In the genomic region with DNA sequence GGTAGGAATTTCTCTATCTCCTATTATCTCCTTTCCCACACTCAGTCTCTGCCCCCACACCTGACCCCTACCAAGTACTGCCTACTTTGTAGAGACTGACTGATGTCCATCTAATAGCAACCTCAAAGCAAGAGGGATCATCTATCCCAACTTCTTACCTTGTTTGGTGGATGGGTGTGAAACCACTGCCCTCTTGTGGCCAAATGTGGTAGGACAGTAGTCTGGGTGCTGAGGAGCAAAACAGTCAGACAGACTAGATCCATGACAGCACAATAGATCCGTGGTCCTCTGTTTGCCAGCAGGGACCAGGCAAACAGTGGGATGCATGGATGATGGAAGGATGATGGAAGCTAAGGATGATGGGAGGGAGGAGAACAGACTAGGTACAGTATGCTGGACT, we compare ENCODE assay signal across 8 mouse cellular contexts. TPM values are rescaled to one million over a fixed set of nuclear protein-coding genes. Genes with fewer than 3 reads are reported as not detected.
A peak's percentile ranks its signal among the peaks of the same experiment; 100 is the strongest.
DNase-seq lines count a peak whose midpoint lies in the region; ATAC-seq and TF ChIP-seq lines count a peak whose summit lies in the region.

No protein-coding gene starts in this region.

- no peak for TF ChIP-seq POLR2A in small intestine, adult 2 months (IDR thresholded peaks at IDR 0.05; ENCODE audit: low read depth, low read length)

- WGBS in forebrain, embryonic 13.5 days: 5% methylated on average over 1 of the region's 1 CpGs
- 2% methylated on average over 1 of the region's 1 CpGs for WGBS in small intestine, adult 2 months

- no peaks in the 10 kb centered on the region for H3K27me3 ChIP-seq in forebrain, embryonic 13.5 days
- H3K27me3 ChIP-seq in small intestine, adult 2 months (ENCODE audit: control insufficient read depth, insufficient read depth, low read length): no peaks in the 10 kb centered on the region

- no peaks in the 10 kb centered on the region for H3K9me3 ChIP-seq in forebrain, embryonic 13.5 days (replicated peaks)

- no peak overlapping the region for H3K27ac ChIP-seq in forebrain, embryonic 13.5 days
- H3K27ac ChIP-seq in small intestine, adult 2 months (ENCODE audit: insufficient read depth, low read depth, low read length): no peak overlapping the region

- no peaks in the 10 kb centered on the region for H3K36me3 ChIP-seq in forebrain, embryonic 13.5 days (ENCODE audit: poor library complexity, severe bottlenecking)
- H3K36me3 ChIP-seq in small intestine, adult 2 months (ENCODE audit: control insufficient read depth, insufficient read depth, low read length): no peaks in the 10 kb centered on the region

- no peak overlapping the region for H3K9ac ChIP-seq in forebrain, embryonic 13.5 days

- 0 out of 2 replicates have a peak, but pooled peaks have one; percentile 33 for ATAC-seq in cerebellum, adult (ENCODE audit: insufficient number of reproducible peaks, low FRiP score, low TSS enrichment)
- peak; percentile 26 for ATAC-seq in CD4-positive, CD25-positive, alpha-beta regulatory T cell, adult 4 months
- ATAC-seq in forebrain, embryonic 13.5 days: peak; percentile 64

- H3K4me1 ChIP-seq in forebrain, embryonic 13.5 days: no peaks in the 10 kb centered on the region
- 0 out of 2 replicates have a peak, but pooled peaks cover 2% of the 10 kb centered on the region for H3K4me1 ChIP-seq in small intestine, adult 2 months (ENCODE audit: control insufficient read depth, insufficient read depth, insufficient read length, low read length)

- DNase-seq in cerebellum, adult 9-11 months: no peak
- peak; percentile 68 for DNase-seq in c-Kit-negative CD71-positive TER-119-positive erythroid progenitor cells, embryonic 14.5 days (ENCODE audit: low read depth, low spot score)
- DNase-seq in kidney, postnatal 36 days: peak; percentile 56 to 81
- DNase-seq in mesoderm, embryonic 11.5 days (ENCODE audit: low read depth, low spot score): peak; percentile 85

- H3K4me3 ChIP-seq in forebrain, embryonic 13.5 days: no peak overlapping the region
- no peak overlapping the region for H3K4me3 ChIP-seq in small intestine, adult 2 months (ENCODE audit: low read depth, low read length)

- peak; percentile 62; the same call in 1 of the 2 replicates for TF ChIP-seq CTCF in small intestine, adult 2 months (IDR thresholded peaks at IDR 0.05; ENCODE audit: extremely low read depth, insufficient read length, insufficient replicate concordance, low read depth, low read length)

- H3K4me2 ChIP-seq in forebrain, embryonic 13.5 days: no peak overlapping the region

RNA-seq across cellular contexts. Expression of gene Ptpn7, which starts 4.0 kb away (rescaled TPM):
- polyA plus RNA-seq in CD4-positive, CD25-positive, alpha-beta regulatory T cell, adult 4 months (2017; shearing (Covaris generic)): 100 to 1,000 TPM; 166 to 302 TPM
- polyA plus RNA-seq in forebrain, embryonic 13.5 days (2015; fragmentation: Nextera tagmentation; extraction: Ambion mirVana): 0.34 and 0.53 TPM in 2 replicates
- polyA plus RNA-seq in small intestine, adult 2 months (2012; rRNA removed): 3.9 and 5.4 TPM in 2 replicates

RNA-seq across cellular contexts. Expression of gene Arl8a, which starts 10.1 kb away (rescaled TPM):
- 10 to 100 TPM; 11.5 to 13.8 TPM for polyA plus RNA-seq in CD4-positive, CD25-positive, alpha-beta regulatory T cell, adult 4 months (2017; shearing (Covaris generic))
- polyA plus RNA-seq in forebrain, embryonic 13.5 days (2015; fragmentation: Nextera tagmentation; extraction: Ambion mirVana): 161 and 162 TPM in 2 replicates
- 31.0 and 82.9 TPM in 2 replicates for polyA plus RNA-seq in small intestine, adult 2 months (2012; rRNA removed)

RNA-seq across cellular contexts. Expression of gene Gpr37l1, which starts 31.0 kb away (rescaled TPM):
- polyA plus RNA-seq in CD4-positive, CD25-positive, alpha-beta regulatory T cell, adult 4 months (2017; shearing (Covaris generic)): not detected
- not detected in 2 replicates for polyA plus RNA-seq in forebrain, embryonic 13.5 days (2015; fragmentation: Nextera tagmentation; extraction: Ambion mirVana)
- 1.9 and 2.2 TPM in 2 replicates for polyA plus RNA-seq in small intestine, adult 2 months (2012; rRNA removed)

RNA-seq across cellular contexts. Expression of gene Lgr6, which starts 31.4 kb away (rescaled TPM):
- polyA plus RNA-seq in CD4-positive, CD25-positive, alpha-beta regulatory T cell, adult 4 months (2017; shearing (Covaris generic)): under 1 TPM in 1 of 2 experiments, not detected in 1; 0.08 TPM
- polyA plus RNA-seq in forebrain, embryonic 13.5 days (2015; fragmentation: Nextera tagmentation; extraction: Ambion mirVana): 0.15 and 0.30 TPM in 2 replicates
- 0.06 and 0.17 TPM in 2 replicates for polyA plus RNA-seq in small intestine, adult 2 months (2012; rRNA removed)

Comparison
In these comparisons a context has a peak if more than half of its experiments do, and no peak if none do; other contexts are left out.
1. RNA of gene Ptpn7, which starts 4.0 kb away (polyA plus RNA-seq): 166 to 302 TPM in CD4-positive, CD25-positive, alpha-beta regulatory T cell, adult 4 months; 3.9 to 5.4 TPM in small intestine, adult 2 months and 0.34 to 0.53 TPM in forebrain, embryonic 13.5 days; every median in the first group is over 10 times any median in the second.
2. Peak in every context shown above with its lines, with median percentiles within 50 percentile points of each other: ATAC-seq.